Mouse (Mus musculus) lung, adult 2 months (tissue): ENCODE measurements around the gene Szrd1. TPM values are rescaled to one million over a fixed set of nuclear protein-coding genes. Genes with fewer than 3 reads are reported as not detected.

Source experiments
- DNase-seq: peaks from one replicate; pipeline ENCODE4 v3.0.0; 2022
- H3K4me1 ChIP-seq: fragments of 200-500 bp; 2 replicates; pipeline ENCODE4 v1.6.1; 2011; ENCODE audit warnings: low read length; ENCODE audit not compliant: control insufficient read depth, insufficient read depth
- H3K4me3 ChIP-seq: fragments of 200-500 bp; replicated peaks from 2 replicates; pipeline ENCODE3; 2011; ENCODE audit warnings: low read depth, mild to moderate bottlenecking, control low read depth, low read length; ENCODE audit errors: extremely low read depth
- CTCF ChIP-seq: fragments of 200-500 bp; IDR thresholded peaks from 2 replicates; pipeline ENCODE4 v1.5.1; 2011; ENCODE audit warnings: mild to moderate bottlenecking, low read length, control low read depth; ENCODE audit not compliant: insufficient read depth
- POLR2A ChIP-seq: fragments of 200-500 bp; IDR thresholded peaks from 2 replicates; pipeline ENCODE4 v1.6.1; 2011; ENCODE audit warnings: low read depth, mild to moderate bottlenecking, control low read depth, low read length, borderline replicate concordance; ENCODE audit errors: extremely low read depth
- WGBS: fragments of 180-500 bp; shearing (Covaris S2); methylation state at CpG from one replicate; pipeline ENCODE4 v1.1.7; 2018; 5-methylcytosine and 5-hydroxymethylcytosine counted together
- polyA plus RNA-seq: library from polyadenylated mRNA; depleted of rRNA; stranded (reverse); fragments of >200 nt; gene quantifications from 2 replicates; pipeline ENCODE4 v1.2.3, GENCODE M21; 2012

Gene Szrd1
- polyA plus RNA-seq, 1 experiment: 56.4 TPM

GRCm38 (mm10) chr4:141098935-141099334 lies 40.6 kb downstream of the Szrd1 start:
- no peaks in the 10 kb centered on the region for H3K4me1 ChIP-seq
- DNase-seq: no peak
- WGBS: 46% methylated on average over 4 of the region's 4 CpGs
- TF ChIP-seq CTCF (no peak), POLR2A (no peak)
- no peak overlapping the region for H3K4me3 ChIP-seq

- no peak for DNase-seq
- Histone ChIP-seq H3K4me1 (no peaks in the 10 kb centered on the region), H3K4me3 (no peak overlapping the region)
- no peak for TF ChIP-seq CTCF
- no peak for TF ChIP-seq POLR2A
- 26% methylated on average over 9 of the region's 9 CpGs for WGBS
Observed at GRCm38 (mm10) chr4:141096710-141097109, 42.9 kb downstream of the Szrd1 start.

- Histone ChIP-seq H3K4me3 (no peak overlapping the region), H3K4me1 (no peaks in the 10 kb centered on the region)
- DNase-seq: no peak
- WGBS: 79% methylated on average over 10 of the region's 10 CpGs
- no peak for TF ChIP-seq CTCF
- TF ChIP-seq POLR2A: no peak
Observed at GRCm38 (mm10) chr4:141095016-141095415, 44.6 kb downstream of the Szrd1 start.

- H3K4me1 ChIP-seq: no peaks in the 10 kb centered on the region
Observed at GRCm38 (mm10) chr4:141088714-141089113, 50.9 kb downstream of the Szrd1 start.

GRCm38 (mm10) chr4:141088033-141088432 lies 51.5 kb downstream of the Szrd1 start, which contains the start of gene Spata21:
Spata21 (plus strand) TSS chr4:141088333.
- DNase-seq: no peak
- WGBS: 76% methylated on average over 6 of the region's 6 CpGs
- H3K4me1 ChIP-seq: no peaks in the 10 kb centered on the region
- no peak within 1 kb of the TSS for H3K4me3 ChIP-seq
- TF ChIP-seq POLR2A (no peak), CTCF (no peak)

More at GRCm38 (mm10) chr4:141088714-141089113, 50.9 kb downstream of the Szrd1 start:
- DNase-seq: no peak
- H3K4me3 ChIP-seq: no peak overlapping the region
- no peak for TF ChIP-seq POLR2A
- no peak for TF ChIP-seq CTCF
- 44% methylated on average over 9 of the region's 9 CpGs for WGBS

GRCm38 (mm10) chr4:141086862-141087261 lies 52.7 kb downstream of the Szrd1 start:
- Histone ChIP-seq H3K4me3 (no peak overlapping the region), H3K4me1 (no peaks in the 10 kb centered on the region)
- TF ChIP-seq POLR2A: no peak
- no peak for TF ChIP-seq CTCF
- WGBS: 69% methylated on average over 10 of the region's 10 CpGs
- no peak for DNase-seq

GRCm38 (mm10) chr4:141078510-141079137 lies 61.0 kb downstream of the Szrd1 start:
- TF ChIP-seq POLR2A (no peak), CTCF (no peak)
- Histone ChIP-seq H3K4me1 (peaks cover 16% of the 10 kb centered on the region), H3K4me3 (no peak overlapping the region)
- 70% methylated on average over 18 of the region's 18 CpGs for WGBS
- no peak for DNase-seq

GRCm38 (mm10) chr4:141077681-141078509 lies 61.7 kb downstream of the Szrd1 start, which contains the start of gene Necap2:
Necap2 (minus strand) TSS chr4:141078357.
- under 1% methylated on average over 67 of the region's 67 CpGs for WGBS
- DNase-seq: peak; percentile 94
- H3K4me3 ChIP-seq: peak within 1 kb of the TSS; percentile 97
- peak; percentile 55 for TF ChIP-seq CTCF
- TF ChIP-seq POLR2A: peak; percentile 98; the same call in 1 of the 2 replicates
- H3K4me1 ChIP-seq: peaks cover 16% of the 10 kb centered on the region

GRCm38 (mm10) chr4:141076761-141077506 lies 62.6 kb downstream of the Szrd1 start:
- 52% methylated on average over 17 of the region's 17 CpGs for WGBS
- DNase-seq: no peak
- TF ChIP-seq CTCF (no peak), POLR2A (no peak)
- Histone ChIP-seq H3K4me1 (peaks cover 16% of the 10 kb centered on the region), H3K4me3 (peak overlapping the region; percentile 97)

GRCm38 (mm10) chr4:141074109-141074508 lies 65.5 kb downstream of the Szrd1 start:
- H3K4me1 ChIP-seq: peaks cover 16% of the 10 kb centered on the region
- WGBS: 85% methylated on average over 4 of the region's 4 CpGs
- no peak for DNase-seq
- TF ChIP-seq POLR2A: no peak
- no peak for TF ChIP-seq CTCF
- no peak overlapping the region for H3K4me3 ChIP-seq
